Mouse (Mus musculus): ENCODE results near the gene Gm3317.
"Not testable (repeated sequence)": the region's sequence is repeated elsewhere in the genome, so short reads cannot be mapped to it uniquely, and the experiment has no call there.

The Gm3317 gene

DNA sequence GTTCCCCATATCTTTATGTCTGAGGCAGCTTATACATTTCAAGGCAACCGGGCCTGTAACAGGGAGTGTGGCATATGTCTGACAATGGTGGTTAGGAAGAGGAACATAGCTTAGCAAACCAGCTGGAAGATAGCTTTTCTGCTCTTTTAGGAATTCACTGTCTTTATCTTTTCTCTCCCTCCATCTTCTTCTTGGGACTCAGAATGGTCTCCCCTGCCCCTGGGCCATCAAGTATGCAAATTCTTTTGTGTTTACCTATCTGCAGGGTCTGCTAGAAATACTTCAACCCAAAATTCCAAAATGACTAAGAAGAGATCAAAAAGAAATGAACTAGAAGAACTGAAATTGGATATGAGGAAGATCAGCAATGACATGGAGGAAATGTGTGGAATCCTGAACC is at the start of gene Gm3317:
Gene Gm3317 (plus strand): TSS at position 301 of the 400 bp plus-strand sequence.
- not testable (repeated sequence) for DNase-seq

GRCm38 (mm10) chr14:5131219-5131618 is 33.1 kb upstream of the Gm3317 start, which contains the start of gene Gm8279:
Gene Gm8279 (plus strand): TSS chr14:5131519.
- DNase-seq: not testable (repeated sequence)

DNA sequence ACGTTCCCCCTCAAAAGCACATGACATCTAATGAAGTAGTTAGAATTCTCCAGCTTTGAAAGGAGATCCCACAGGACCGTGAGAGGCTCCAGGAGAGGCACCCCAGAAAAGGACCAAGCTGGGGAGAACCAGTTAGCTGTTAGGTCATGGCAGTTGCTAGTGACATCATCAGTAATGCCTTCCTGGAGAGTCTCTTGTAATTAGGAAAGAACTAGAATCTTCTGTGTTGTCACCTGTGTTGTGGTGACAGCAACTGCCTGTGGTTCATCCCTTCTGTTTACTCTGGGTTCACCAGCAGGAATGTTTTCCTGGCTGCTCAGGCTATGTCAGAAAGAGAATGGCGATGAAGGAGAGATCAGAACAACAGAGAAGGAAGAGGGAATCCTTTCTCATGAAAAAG is 21.2 kb downstream of the Gm3317 start, which contains the start of gene Gm8271:
Gene Gm8271 (plus strand): TSS at position 301 of the 400 bp plus-strand sequence.
- DNase-seq: not testable (repeated sequence)

Measured in retina, postnatal 1 day (tissue).